Mouse (Mus musculus) limb, embryonic 11.5 days (tissue): Measurements from ENCODE around the gene Nr4a2. TPM values are rescaled to one million over a fixed set of nuclear protein-coding genes. Genes with fewer than 3 reads are reported as not detected.

Experiments
- ATAC-seq: fragments of 200-750 bp; cut with Nextera tagmentation; 2 replicates; pipeline ENCODE4 v1.8.0; 2017; ENCODE audit warnings: low read depth; ENCODE audit not compliant: insufficient number of reproducible peaks, low FRiP score, low TSS enrichment
- DNase-seq: peaks from one replicate; pipeline ENCODE4 v3.0.0-alpha.2; 2015; ENCODE audit warnings: low spot score
- H3K27ac ChIP-seq: fragments of 300-500 bp; sonication (generic); replicated peaks from 2 replicates; pipeline ENCODE4 v1.5.1; 2014; ENCODE audit warnings: low read depth, mild to moderate bottlenecking, low read length
- H3K27me3 ChIP-seq: fragments of 300-500 bp; sonication (generic); 2 replicates; pipeline ENCODE4 v1.6.1; 2014; ENCODE audit warnings: mild to moderate bottlenecking, low read length, mixed read lengths; ENCODE audit not compliant: control insufficient read depth, insufficient read depth
- H3K36me3 ChIP-seq: fragments of 300-500 bp; sonication (generic); 2 replicates; pipeline ENCODE4 v1.6.1; 2014; ENCODE audit warnings: mild to moderate bottlenecking, low read length, moderate library complexity, mixed read lengths; ENCODE audit not compliant: control insufficient read depth, insufficient read depth
- H3K4me1 ChIP-seq: fragments of 300-500 bp; sonication (generic); 2 replicates; pipeline ENCODE4 v1.6.1; 2014; ENCODE audit warnings: low read length, mixed read lengths; ENCODE audit not compliant: control insufficient read depth, insufficient read depth
- H3K4me2 ChIP-seq: fragments of 300-500 bp; sonication (generic); 2 replicates; pipeline ENCODE4 v1.6.1; 2014; ENCODE audit warnings: low read depth, mild to moderate bottlenecking, moderate library complexity; ENCODE audit not compliant: severe bottlenecking
- H3K4me3 ChIP-seq: fragments of 300-500 bp; sonication (generic); 2 replicates; pipeline ENCODE4 v1.5.1; 2014; ENCODE audit warnings: low read depth, low read length
- H3K9ac ChIP-seq: fragments of 300-500 bp; sonication (generic); 2 replicates; pipeline ENCODE4 v1.6.1; 2014; ENCODE audit warnings: mild to moderate bottlenecking, low read length
- H3K9me3 ChIP-seq: fragments of 300-500 bp; sonication (generic); 2 replicates; pipeline ENCODE4 v1.6.1; 2016; ENCODE audit warnings: low read length; ENCODE audit not compliant: control insufficient read depth
- WGBS: fragments of 180-500 bp; shearing (Covaris S2); extraction: QIAGEN DNeasy Blood & Tissue Kit; methylation state at CpG from one replicate; pipeline ENCODE4 v1.1.7; 2014; 5-methylcytosine and 5-hydroxymethylcytosine counted together
- polyA plus RNA-seq: library from polyadenylated mRNA; unstranded; fragments of >200 nt; fragmentation: Nextera tagmentation; extraction: Ambion mirVana; gene quantifications from 2 replicates; pipeline ENCODE4 v1.2.1, GENCODE M21; 2014

The Nr4a2 gene
- polyA plus RNA-seq, 1 experiment from 2014 or later: 7.7 TPM

GRCm38 (mm10) chr2:57108349-57108930 is 15.4 kb downstream of the Nr4a2 start:
- Histone ChIP-seq H3K9me3 (no peaks in the 10 kb centered on the region), H3K9ac (no peak overlapping the region), H3K27ac (no peak overlapping the region), H3K27me3 (peaks cover 73% of the 10 kb centered on the region), H3K4me1 (peaks cover 2% of the 10 kb centered on the region; the same call in 1 of the 2 replicates), H3K4me3 (no peak overlapping the region), H3K4me2 (no peak overlapping the region), H3K36me3 (no peaks in the 10 kb centered on the region)
- no peak for ATAC-seq
- DNase-seq: no peak
- 13% methylated on average over 7 of the region's 7 CpGs for WGBS

GRCm38 (mm10) chr2:57105401-57105800 is 18.4 kb downstream of the Nr4a2 start:
- Histone ChIP-seq H3K4me3 (no peak overlapping the region), H3K27me3 (peaks cover 80% of the 10 kb centered on the region), H3K27ac (no peak overlapping the region), H3K9ac (no peak overlapping the region), H3K36me3 (no peaks in the 10 kb centered on the region), H3K9me3 (no peaks in the 10 kb centered on the region), H3K4me2 (no peak overlapping the region), H3K4me1 (peaks cover 10% of the 10 kb centered on the region; the same call in 1 of the 2 replicates)
- 7% methylated on average over 7 of the region's 7 CpGs for WGBS
- DNase-seq: no peak
- ATAC-seq: no peak

- peaks cover 76% of the 10 kb centered on the region for H3K27me3 ChIP-seq
- H3K9ac ChIP-seq: no peak overlapping the region
- no peak for ATAC-seq
- no peak overlapping the region for H3K27ac ChIP-seq
- no peak for DNase-seq
- H3K9me3 ChIP-seq: no peaks in the 10 kb centered on the region
- H3K36me3 ChIP-seq: no peaks in the 10 kb centered on the region
- H3K4me2 ChIP-seq: no peak overlapping the region
- H3K4me3 ChIP-seq: no peak overlapping the region
- WGBS: 3% methylated on average over 8 of the region's 8 CpGs
- H3K4me1 ChIP-seq: peaks cover 10% of the 10 kb centered on the region; the same call in 1 of the 2 replicates
Observed at GRCm38 (mm10) chr2:57104731-57105130, 19.1 kb downstream of the Nr4a2 start.

GRCm38 (mm10) chr2:57103845-57104660 is 19.8 kb downstream of the Nr4a2 start:
- WGBS: under 1% methylated on average over 26 of the region's 26 CpGs
- H3K9me3 ChIP-seq: no peaks in the 10 kb centered on the region
- H3K4me2 ChIP-seq: peak overlapping the region; percentile 11; the same call in 1 of the 2 replicates
- DNase-seq: peak; percentile 52
- no peaks in the 10 kb centered on the region for H3K36me3 ChIP-seq
- H3K27ac ChIP-seq: no peak overlapping the region
- H3K27me3 ChIP-seq: peaks cover 70% of the 10 kb centered on the region
- peak overlapping the region; percentile 12 for H3K4me3 ChIP-seq
- no peak overlapping the region for H3K9ac ChIP-seq
- no peak for ATAC-seq
- peaks cover 10% of the 10 kb centered on the region; the same call in 1 of the 2 replicates for H3K4me1 ChIP-seq

GRCm38 (mm10) chr2:57102856-57103844 is 20.7 kb downstream of the Nr4a2 start:
- no peak overlapping the region for H3K27ac ChIP-seq
- no peaks in the 10 kb centered on the region for H3K36me3 ChIP-seq
- H3K9ac ChIP-seq: no peak overlapping the region
- DNase-seq (peak; percentile 59), ATAC-seq (peak; percentile 65; the same call in 1 of the 2 replicates)
- no peaks in the 10 kb centered on the region for H3K9me3 ChIP-seq
- peaks cover 10% of the 10 kb centered on the region; the same call in 1 of the 2 replicates for H3K4me1 ChIP-seq
- WGBS: under 1% methylated on average over 37 of the region's 37 CpGs
- peak overlapping the region; percentile 76 for H3K4me2 ChIP-seq
- H3K4me3 ChIP-seq: peak overlapping the region; percentile 35
- H3K27me3 ChIP-seq: peaks cover 62% of the 10 kb centered on the region

- H3K4me1 ChIP-seq: peaks cover 10% of the 10 kb centered on the region; the same call in 1 of the 2 replicates
- peak overlapping the region; percentile 35 for H3K4me3 ChIP-seq
- ATAC-seq: peak; percentile 74
- under 1% methylated on average over 50 of the region's 51 CpGs for WGBS
- no peak overlapping the region for H3K27ac ChIP-seq
- DNase-seq: peak; percentile 63
- no peaks in the 10 kb centered on the region for H3K36me3 ChIP-seq
- peak overlapping the region; percentile 76 for H3K4me2 ChIP-seq
- H3K27me3 ChIP-seq: peaks cover 55% of the 10 kb centered on the region
- no peaks in the 10 kb centered on the region for H3K9me3 ChIP-seq
- H3K9ac ChIP-seq: 0 out of 2 replicates have a peak overlapping the region, but pooled peaks have one; percentile 23
Observed at GRCm38 (mm10) chr2:57102091-57102855, 21.5 kb downstream of the Nr4a2 start.

GRCm38 (mm10) chr2:57100241-57100640 is 23.6 kb downstream of the Nr4a2 start:
- Histone ChIP-seq H3K9ac (no peak overlapping the region), H3K4me3 (no peak overlapping the region), H3K27ac (no peak overlapping the region), H3K4me1 (peaks cover 10% of the 10 kb centered on the region; the same call in 1 of the 2 replicates), H3K27me3 (peaks cover 45% of the 10 kb centered on the region), H3K4me2 (no peak overlapping the region), H3K36me3 (no peaks in the 10 kb centered on the region), H3K9me3 (no peaks in the 10 kb centered on the region)
- WGBS: 72% methylated on average over 3 of the region's 3 CpGs
- no peak for DNase-seq
- no peak for ATAC-seq
